In genomic region chr10:95839036-95839435, GRCm38 (mm10) we compare ENCODE assay signal across 27 mouse cellular contexts. TPM values are rescaled to one million over a fixed set of nuclear protein-coding genes. Genes with fewer than 3 reads are reported as not detected.
DNase-seq lines count a peak whose midpoint lies in the region; ATAC-seq and TF ChIP-seq lines count a peak whose summit lies in the region.
"Had no signal": no experiment of that assay in that cellular context is flagged by ENCODE, and none has a peak within 500 bp of the region (broad histone marks: within the 10 kb centered on the region; RNA-seq: fewer than 3 reads in every experiment).

No protein-coding gene starts in this region.

- no peak overlapping the region for H3K4me3 ChIP-seq in liver, adult 2 months (ENCODE audit: insufficient read depth, low read depth, low read length)
- H3K4me3 ChIP-seq in liver, embryonic 12.5 days = no peak overlapping the region
- H3K4me3 ChIP-seq in MEL (ENCODE audit: control insufficient read depth in 1 of 2, insufficient read depth in 1 of 2, low read depth in 2 of 2, low read length in 2 of 2) = no peak overlapping the region
- no peak overlapping the region for H3K4me3 ChIP-seq in left cerebral cortex, adult 2 months
- H3K4me3 ChIP-seq: embryonic facial prominence, embryonic 13.5 days; embryonic facial prominence, embryonic 15.5 days; erythroblast, embryonic 14.5 days; forebrain, embryonic 10.5 days; forebrain, embryonic 12.5 days had no signal

- TF ChIP-seq EP300 in MEL (IDR thresholded peaks at IDR 0.05; ENCODE audit: low read depth in 1 of 2, low read length in 2 of 2) = no peak

- peak overlapping the region; percentile 50 for H3K27ac ChIP-seq in liver, adult 2 months (replicated peaks; ENCODE audit: insufficient read depth, low read depth, low read length)
- H3K27ac ChIP-seq in liver, embryonic 12.5 days = no peak overlapping the region
- no peak overlapping the region for H3K27ac ChIP-seq in MEL (ENCODE audit: control insufficient read depth, low read depth, low read length)
- no peak overlapping the region for H3K27ac ChIP-seq in left cerebral cortex, adult 2 months
- H3K27ac ChIP-seq: embryonic facial prominence, embryonic 13.5 days; embryonic facial prominence, embryonic 15.5 days; forebrain, embryonic 10.5 days; forebrain, embryonic 12.5 days had no signal

- no peaks in the 10 kb centered on the region for H3K27me3 ChIP-seq in liver, adult 2 months (ENCODE audit: control insufficient read depth, insufficient read depth, low read length)
- 0 out of 2 replicates have a peak, but pooled peaks cover 3% of the 10 kb centered on the region for H3K27me3 ChIP-seq in liver, embryonic 12.5 days (replicated peaks)
- no peaks in the 10 kb centered on the region for H3K27me3 ChIP-seq in MEL (ENCODE audit: control insufficient read depth in 1 of 2, insufficient read depth in 2 of 2, low read length in 2 of 2)
- H3K27me3 ChIP-seq: embryonic facial prominence, embryonic 13.5 days; embryonic facial prominence, embryonic 15.5 days; forebrain, embryonic 12.5 days had no signal

- TF ChIP-seq RAD21 in MEL (IDR thresholded peaks at IDR 0.05; ENCODE audit: low read depth, low read length) = no peak

- no peaks in the 10 kb centered on the region for H3K36me3 ChIP-seq in liver, adult 2 months (ENCODE audit: control insufficient read depth, insufficient read depth, low read length)
- no peaks in the 10 kb centered on the region for H3K36me3 ChIP-seq in liver, embryonic 12.5 days
- H3K36me3 ChIP-seq in MEL (ENCODE audit: control insufficient read depth in 1 of 2, insufficient read depth in 2 of 2, low read length in 2 of 2) = no peaks in the 10 kb centered on the region
- H3K36me3 ChIP-seq: embryonic facial prominence, embryonic 13.5 days; embryonic facial prominence, embryonic 15.5 days; forebrain, embryonic 10.5 days; forebrain, embryonic 12.5 days had no signal

- no peak for TF ChIP-seq CTCF in liver, adult 2 months (IDR thresholded peaks at IDR 0.05; ENCODE audit: low read depth, low read length)
- no peak for TF ChIP-seq CTCF in MEL (IDR thresholded peaks at IDR 0.05 in 2 of 3, conservative IDR thresholded peaks at IDR 0.05 in 1 of 3; ENCODE audit: control insufficient read depth in 1 of 3, insufficient read depth in 1 of 3, low read depth in 2 of 3, low read length in 3 of 3, poor library complexity in 1 of 3, severe bottlenecking in 1 of 3)
- TF ChIP-seq CTCF in left cerebral cortex, adult 2 months (IDR thresholded peaks at IDR 0.05) = no peak

- no peak for ATAC-seq in liver, embryonic 12.5 days
- ATAC-seq: forebrain, embryonic 14.5 days; forebrain, embryonic 16.5 days had no signal

- intact Hi-C loops in left cerebral cortex, adult 2 months (cut with DNase I) = no loop called here

- H3K4me2 ChIP-seq in liver, embryonic 12.5 days = no peak overlapping the region
- H3K4me2 ChIP-seq: embryonic facial prominence, embryonic 13.5 days; embryonic facial prominence, embryonic 15.5 days; forebrain, embryonic 12.5 days had no signal

- no peak overlapping the region for H3K9ac ChIP-seq in liver, adult 2 months (ENCODE audit: low read depth, low read length)
- H3K9ac ChIP-seq in liver, embryonic 12.5 days = no peak overlapping the region
- H3K9ac ChIP-seq in MEL (ENCODE audit: control insufficient read depth, low read depth, low read length, poor library complexity, severe bottlenecking) = no peak overlapping the region
- H3K9ac ChIP-seq: embryonic facial prominence, embryonic 13.5 days; embryonic facial prominence, embryonic 15.5 days; forebrain, embryonic 12.5 days had no signal

- peaks cover 28% of the 10 kb centered on the region for H3K4me1 ChIP-seq in liver, adult 2 months (ENCODE audit: control insufficient read depth, insufficient read depth, low read length)
- no peaks in the 10 kb centered on the region for H3K4me1 ChIP-seq in liver, embryonic 12.5 days
- H3K4me1 ChIP-seq in MEL (ENCODE audit: control insufficient read depth in 1 of 2, insufficient read depth in 2 of 2, low read length in 2 of 2) = no peaks in the 10 kb centered on the region
- H3K4me1 ChIP-seq: embryonic facial prominence, embryonic 15.5 days; forebrain, embryonic 12.5 days had no signal

- WGBS in liver, adult 2 months = 92% methylated on average over 4 of the region's 4 CpGs
- 55% methylated on average over 4 of the region's 4 CpGs for WGBS in liver, embryonic 12.5 days (ENCODE audit: insufficient replicate concordance)

- H3K79me2 ChIP-seq in liver, adult 2 months (ENCODE audit: control insufficient read depth, insufficient read depth, low read length) = no peaks in the 10 kb centered on the region; the same call in 1 of the 2 replicates
- no peaks in the 10 kb centered on the region; the same call in 1 of the 2 replicates for H3K79me2 ChIP-seq in MEL (ENCODE audit: control insufficient read depth, insufficient read depth, low read length, poor library complexity)

- TF ChIP-seq POLR2A in liver, adult 2 months (IDR thresholded peaks at IDR 0.05; ENCODE audit: extremely low read depth, insufficient read depth, low read length) = no peak
- no peak for TF ChIP-seq POLR2A in MEL (IDR thresholded peaks at IDR 0.05; ENCODE audit: control insufficient read depth in 1 of 2, insufficient read depth in 1 of 2, low read depth in 1 of 2, low read length in 2 of 2, poor library complexity in 1 of 2)

- no peak for DNase-seq in liver, adult 2 months (ENCODE audit: extremely low read depth, low read depth, low spot score)
- DNase-seq in MEL (ENCODE audit: low read depth, low spot score) (peak; percentile 10), MEL-GATA-1-ER (ENCODE audit: extremely low read depth, low read depth) (peak; percentile 60)
- DNase-seq in left cerebral cortex, adult 2 months (ENCODE audit: extremely low spot score in 1 of 2, low spot score in 2 of 2) = no peak
- DNase-seq: adrenal gland, adult 2 months; adrenal gland, postnatal 10 days; adrenal gland, postnatal 25 days; cerebellum, adult 11 months; cerebellum, adult 18-20 months; cerebellum, adult 8-10 months; cerebellum, adult 9-11 months; cerebellum, postnatal 14 days; cerebellum, postnatal 36 days; embryo, embryonic 11 days had no signal

- no peaks in the 10 kb centered on the region for H3K9me3 ChIP-seq in liver, embryonic 12.5 days (replicated peaks)
- no peaks in the 10 kb centered on the region for H3K9me3 ChIP-seq in MEL (replicated peaks; ENCODE audit: insufficient read depth, low read length)
- H3K9me3 ChIP-seq: embryonic facial prominence, embryonic 13.5 days; embryonic facial prominence, embryonic 15.5 days; forebrain, embryonic 10.5 days; forebrain, embryonic 12.5 days had no signal

TF ChIP-seq in MEL, 35 proteins besides CTCF, POLR2A, EP300 and RAD21:
- TF ChIP-seq MYC (IDR thresholded peaks at IDR 0.05; ENCODE audit: low read depth, low read length) (no peak), MYB (IDR thresholded peaks at IDR 0.05; ENCODE audit: low read depth, low read length) (no peak), NRF1 (IDR thresholded peaks at IDR 0.05; ENCODE audit: insufficient read depth, low read depth, low read length, poor library complexity, severe bottlenecking) (no peak), JUND (IDR thresholded peaks at IDR 0.05; ENCODE audit: low read depth, low read length) (no peak), SMC3 (IDR thresholded peaks at IDR 0.05; ENCODE audit: low read depth, low read length) (no peak)

RNA-seq across cellular contexts. Expression of gene Gm33543, which starts 3.7 kb away (rescaled TPM):
- total RNA-seq in liver, adult 2 months (2014; rRNA removed) = 24.2 and 31.1 TPM in 2 replicates
- polyA plus RNA-seq in liver, adult 2 months (2012; rRNA removed) = 4.6 and 7.3 TPM in 2 replicates
- polyA plus RNA-seq in liver, embryonic 12.5 days (2016; fragmentation: Nextera tagmentation; extraction: Ambion mirVana) = not detected in 2 replicates
- not detected in 2 replicates for total RNA-seq in MEL (2012; rRNA removed)
- not detected for polyA plus RNA-seq in MEL (2012; ENCODE audit: insufficient read depth in 1 of 2, insufficient read length in 2 of 2, low read depth in 1 of 2, low replicate concordance in 2 of 2, missing spikeins in 1 of 2)
- total RNA-seq in left cerebral cortex, adult 2 months (2021) = not detected
- total RNA-seq: adrenal gland, adult 2 months; adrenal gland, postnatal 25 days; common myeloid progenitor, adult 5-6 weeks; ES-E14 had no signal
- polyA plus RNA-seq: adrenal gland, adult 2 months; brain, embryonic 14.5 days; C2C12; embryonic facial prominence, embryonic 11.5 days; embryonic facial prominence, embryonic 13.5 days; erythroblast, embryonic 14.5 days; forebrain, embryonic 10.5 days; forebrain, embryonic 12.5 days; forebrain, embryonic 14.5 days; forebrain, embryonic 16.5 days had no signal

Comparison
In these comparisons a context has a peak if more than half of its experiments do, and no peak if none do; other contexts are left out.
1. DNase-seq: peak in MEL (single experiment) and MEL-GATA-1-ER (single experiment); none in liver, adult 2 months (single experiment) and left cerebral cortex, adult 2 months (0 of 2).
2. RNA of gene Gm33543, which starts 3.7 kb away (total RNA-seq): 24.2 to 31.1 TPM in liver, adult 2 months; not detected in left cerebral cortex, adult 2 months and not detected in MEL; every median in the first group is over 10 times any median in the second.